Mouse (Mus musculus) telencephalon, adult 2 months (tissue): ENCODE data around the gene Siva1.

ENCODE experiments used
- DNase-seq: peaks from one replicate; pipeline ENCODE4 v3.0.0-alpha.2; 2011; ENCODE audit warnings: low read depth, low spot score

The Siva1 gene

GRCm38 (mm10) chr12:112623742-112624141, 20.7 kb upstream of the Siva1 start:
- no peak for DNase-seq

DNA sequence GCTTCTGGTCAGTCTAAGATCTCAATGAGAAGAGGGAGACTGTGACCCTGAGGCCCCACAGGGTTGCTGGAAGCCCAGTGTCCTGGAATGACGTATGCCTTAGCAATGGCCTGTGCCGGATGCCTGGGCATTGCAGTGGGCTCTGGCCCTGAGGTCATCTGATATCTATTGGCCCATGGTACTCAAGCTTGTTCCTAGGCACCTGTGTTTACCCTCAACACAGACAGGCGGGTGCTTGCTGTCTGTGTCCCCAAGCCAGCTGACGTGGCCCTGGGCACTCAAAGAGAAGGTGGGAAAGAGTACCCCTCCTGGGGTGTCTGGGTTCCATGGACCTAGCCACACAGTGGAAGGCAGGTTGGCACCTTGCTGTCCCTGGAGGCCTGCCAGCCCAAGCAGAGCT, 18.8 kb upstream of the Siva1 start:
- DNase-seq = no peak

DNA sequence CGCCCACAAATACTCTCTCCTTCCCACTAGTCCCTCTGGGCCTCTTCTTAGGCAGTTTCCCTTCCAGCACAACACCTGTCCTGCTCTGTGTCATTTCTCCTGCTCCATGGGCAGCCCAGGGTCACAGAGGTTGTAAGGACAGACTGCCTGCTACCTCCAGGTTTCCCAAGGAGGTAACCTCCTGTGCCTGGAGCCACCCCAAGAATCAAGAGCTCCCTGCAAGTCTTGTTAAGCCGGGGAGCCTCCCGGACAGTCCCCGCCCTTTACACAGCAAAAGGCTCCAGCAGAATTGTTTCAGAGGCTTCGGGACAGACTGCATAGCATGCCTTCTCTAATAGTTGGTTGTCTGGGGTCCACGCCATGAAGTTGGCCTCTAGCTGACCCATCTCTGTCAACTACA, 18.0 kb upstream of the Siva1 start:
- DNase-seq = no peak

GRCm38 (mm10) chr12:112627097-112627881, 17.2 kb upstream of the Siva1 start:
- DNase-seq = no peak

DNA sequence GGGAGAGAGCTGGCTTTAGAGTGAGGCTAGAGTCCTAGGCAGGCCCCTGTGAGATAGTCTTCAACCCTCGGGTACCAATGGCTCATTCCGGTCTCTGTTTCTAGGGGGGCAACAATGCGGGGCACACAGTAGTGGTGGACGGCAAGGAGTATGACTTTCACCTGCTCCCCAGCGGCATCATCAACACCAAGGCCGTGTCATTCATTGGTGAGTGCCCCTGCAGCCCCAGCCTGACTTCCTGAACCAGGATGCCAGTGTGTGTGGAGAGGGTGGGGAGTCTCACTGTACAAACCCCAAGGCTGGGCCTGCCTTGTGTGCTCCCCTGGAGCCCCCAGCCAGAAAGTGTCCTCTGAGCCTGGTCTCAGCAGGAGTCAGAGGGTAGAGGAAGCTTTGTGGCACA, 16.3 kb upstream of the Siva1 start:
- DNase-seq = no peak

- DNase-seq = no peak
Measured at GRCm38 (mm10) chr12:112628928-112629721, 15.4 kb upstream of the Siva1 start.

- DNase-seq = no peak
Measured at GRCm38 (mm10) chr12:112630029-112630428, 14.4 kb upstream of the Siva1 start.

DNA sequence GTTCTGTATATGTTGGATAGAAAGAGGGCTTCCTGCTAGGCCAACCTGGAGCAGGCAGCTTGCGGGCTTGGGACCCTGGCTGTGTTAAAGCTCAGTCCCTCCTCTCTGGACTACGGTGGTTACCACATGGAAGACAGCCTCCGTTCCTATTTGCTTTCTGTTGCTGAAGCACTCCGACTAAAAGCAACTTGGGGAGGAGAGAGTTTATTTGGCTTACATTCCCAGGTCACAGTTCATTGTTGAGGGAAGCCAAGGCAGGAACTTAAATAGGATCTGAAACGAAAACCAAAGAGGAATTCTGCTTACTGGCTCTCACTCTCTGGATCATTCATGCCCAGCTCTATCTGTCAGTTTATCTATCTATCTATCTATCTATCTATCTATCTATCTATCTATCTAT, 13.7 kb upstream of the Siva1 start:
- no peak for DNase-seq

- DNase-seq = no peak
Measured at GRCm38 (mm10) chr12:112631472-112631871, 13.0 kb upstream of the Siva1 start.

- DNase-seq = no peak
Measured at GRCm38 (mm10) chr12:112632084-112632777, 12.2 kb upstream of the Siva1 start.

DNA sequence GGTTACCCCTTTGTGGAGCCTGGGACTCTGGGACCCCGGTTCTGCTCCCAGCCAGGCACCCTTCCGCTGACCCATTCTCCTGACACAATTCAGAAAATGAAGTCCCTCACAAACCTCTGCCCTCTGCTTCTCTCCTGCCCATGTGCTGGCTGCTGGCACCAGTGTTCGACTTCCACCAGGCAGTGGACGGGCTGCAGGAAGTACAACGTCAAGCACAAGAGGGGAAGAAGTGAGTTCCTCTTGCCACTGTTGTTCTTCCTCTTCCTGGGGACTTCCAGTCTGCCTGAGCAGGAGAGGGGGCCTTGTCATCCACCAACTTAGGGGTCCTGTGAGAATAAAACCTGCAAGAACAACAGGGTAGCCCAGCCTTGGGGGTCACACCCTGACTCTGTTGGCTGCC, 11.6 kb upstream of the Siva1 start:
- no peak for DNase-seq

DNA sequence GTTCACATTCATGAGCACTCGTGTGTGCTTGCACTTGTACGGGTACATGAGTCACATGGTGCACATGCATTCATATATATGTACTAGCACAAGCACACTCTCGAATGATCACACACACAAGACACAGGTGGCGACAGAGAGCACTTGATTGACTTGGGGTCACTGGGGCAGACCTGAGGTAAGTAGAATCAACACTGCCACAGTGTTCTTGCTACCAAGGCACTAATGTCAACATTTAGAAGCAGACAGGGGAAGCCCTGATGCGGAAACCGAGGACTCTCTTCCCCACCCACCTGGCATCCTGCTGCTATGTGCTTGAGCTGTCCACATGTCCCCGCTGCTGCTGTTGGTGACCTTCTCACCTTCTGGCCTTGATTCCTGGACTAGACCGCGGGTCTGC, 10.8 kb upstream of the Siva1 start:
- DNase-seq = no peak

DNA sequence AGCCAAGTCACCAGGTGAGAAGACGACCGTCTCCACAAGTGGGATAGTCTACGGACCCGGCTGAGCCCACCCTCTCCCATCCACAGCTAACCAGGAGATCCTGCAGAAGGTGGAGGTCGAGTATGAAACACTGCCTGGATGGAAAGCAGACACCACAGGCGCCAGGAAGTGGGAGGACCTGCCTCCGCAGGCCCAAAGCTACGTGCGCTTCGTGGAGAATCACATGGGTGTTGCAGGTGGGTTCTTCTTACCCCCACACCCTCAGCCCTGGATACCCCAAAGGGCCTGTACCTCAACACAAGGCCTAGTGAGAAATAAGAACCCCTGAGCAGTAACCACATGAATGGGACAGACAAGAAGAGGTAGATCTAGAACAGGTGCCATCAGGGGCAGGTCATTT, 5.0 kb upstream of the Siva1 start:
- no peak for DNase-seq

DNA sequence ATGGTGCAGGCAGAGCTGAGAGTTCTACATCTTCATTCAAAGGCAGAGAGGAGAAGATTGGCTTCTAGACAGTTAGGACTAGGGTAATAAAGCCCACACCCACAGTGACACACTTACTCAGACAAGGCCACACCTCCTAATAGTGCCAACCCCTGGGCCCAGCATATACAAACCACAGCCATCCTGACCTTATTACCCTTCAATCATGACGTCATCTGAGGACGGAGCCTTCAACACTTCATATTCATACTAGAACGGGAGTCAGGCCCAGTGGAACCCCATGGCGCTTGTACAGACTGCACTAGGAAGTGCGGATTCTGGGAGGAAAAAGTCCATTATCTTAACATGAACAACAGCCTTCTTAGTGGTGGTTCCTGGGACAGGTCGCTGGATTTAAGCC, 1.4 kb upstream of the Siva1 start:
- DNase-seq = no peak

DNA sequence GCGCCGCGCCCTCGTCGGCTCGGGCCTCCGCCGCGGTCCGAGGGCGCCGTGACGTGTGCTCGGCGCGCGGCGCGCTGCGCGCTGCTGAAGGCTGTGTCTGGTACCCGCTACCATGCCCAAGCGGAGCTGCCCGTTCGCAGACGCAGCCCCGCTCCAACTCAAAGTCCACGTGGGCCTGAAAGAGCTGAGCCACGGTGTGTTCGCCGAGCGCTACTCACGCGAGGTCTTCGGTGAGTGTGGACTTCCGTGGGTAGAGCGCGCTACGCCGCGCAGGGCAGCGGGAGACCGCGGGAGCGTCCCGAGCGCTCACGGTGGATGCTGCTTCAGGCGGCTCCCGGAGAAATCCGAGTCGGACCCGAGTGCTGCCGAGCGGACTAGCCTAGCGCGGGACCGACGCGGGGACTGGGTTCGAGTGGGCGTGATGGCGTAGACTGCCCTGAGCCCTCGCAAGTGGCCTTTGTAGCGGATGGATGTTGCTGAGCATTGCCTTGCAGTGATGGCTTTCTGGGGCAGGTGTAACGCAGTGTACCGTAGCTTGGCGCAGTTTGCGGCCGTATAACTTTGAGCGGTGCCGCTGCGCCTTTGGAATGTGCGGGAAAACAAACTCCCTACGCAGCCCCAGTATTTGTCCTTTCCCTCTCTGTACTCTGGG, 502 bp downstream of the Siva1 start:
- no peak for DNase-seq

DNA sequence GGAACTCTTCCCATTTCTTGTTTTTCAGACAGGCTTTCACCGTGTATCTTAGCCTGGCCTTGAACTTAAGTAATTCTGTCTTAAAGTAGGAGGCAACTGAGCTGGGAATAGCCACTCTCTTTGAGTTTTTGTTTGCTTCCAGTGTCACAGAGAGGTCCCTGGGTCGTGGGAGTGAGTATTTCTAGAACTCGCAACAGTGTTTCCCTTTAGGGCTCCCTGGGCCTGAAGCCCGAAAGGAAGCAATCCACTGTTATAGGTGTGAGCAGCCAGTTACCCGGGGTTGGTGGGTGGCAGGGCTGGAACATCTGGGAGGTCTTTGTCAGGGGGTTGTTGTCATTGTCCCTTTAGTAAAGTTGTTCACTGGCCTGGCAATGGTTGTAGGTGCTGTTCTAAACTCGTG, 1.7 kb downstream of the Siva1 start:
- DNase-seq = no peak

DNA sequence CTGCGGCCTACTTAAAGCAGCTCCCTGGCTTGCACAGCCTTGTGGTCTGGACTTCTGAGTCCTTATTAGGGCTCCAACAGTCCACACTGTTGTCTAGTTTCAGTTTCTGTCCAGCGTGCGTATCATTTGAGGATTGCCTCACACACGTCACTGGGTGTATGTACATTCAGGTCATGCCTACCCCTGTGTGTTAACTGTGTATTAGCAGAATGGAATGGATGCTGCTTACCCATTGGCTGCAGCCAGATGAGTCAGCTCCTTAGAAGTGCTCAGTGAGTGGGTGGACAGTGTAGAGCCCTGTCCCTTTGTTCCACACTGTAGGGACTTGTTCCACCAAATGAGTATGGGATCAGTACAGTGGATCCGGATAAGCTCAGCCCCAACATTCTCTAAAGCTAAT, 3.6 kb downstream of the Siva1 start:
- DNase-seq = no peak

GRCm38 (mm10) chr12:112651778-112652439, 7.4 kb downstream of the Siva1 start:
- DNase-seq = no peak

DNA sequence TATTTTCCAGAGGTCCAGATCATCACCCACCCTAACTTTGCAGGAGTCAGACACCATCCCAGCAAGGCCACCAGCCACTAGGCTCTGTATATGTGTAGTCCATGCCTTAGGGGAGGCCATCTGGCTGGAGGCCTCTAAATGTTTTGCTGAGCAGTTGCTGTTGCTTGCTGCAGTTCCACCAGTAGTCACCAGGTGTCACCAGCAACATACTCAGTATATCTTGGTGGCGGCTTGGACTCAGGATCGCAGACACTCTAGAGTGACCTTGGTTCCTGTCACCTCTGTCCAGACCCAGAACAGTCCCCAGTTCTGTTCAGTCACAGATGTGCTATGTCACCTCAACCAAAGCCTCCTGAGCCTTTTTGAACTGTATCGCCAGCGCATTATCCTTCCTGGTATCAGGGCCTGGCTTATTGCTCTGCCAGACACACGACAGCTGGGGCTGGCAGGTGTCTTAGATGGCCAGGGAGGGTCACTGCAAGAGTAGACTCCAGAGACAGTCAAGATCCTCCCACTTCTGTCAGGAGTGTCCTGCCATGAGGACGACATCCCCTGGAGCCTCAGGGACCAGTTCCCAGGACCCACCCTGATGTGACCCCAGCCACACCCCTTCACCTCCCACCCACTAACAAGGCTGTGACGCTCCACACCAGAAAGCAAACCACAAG, 8.8 kb downstream of the Siva1 start:
- peak; percentile 64 for DNase-seq

GRCm38 (mm10) chr12:112654076-112654475, 9.6 kb downstream of the Siva1 start:
- DNase-seq = no peak

GRCm38 (mm10) chr12:112658619-112659018, 14.1 kb downstream of the Siva1 start:
- no peak for DNase-seq
